Mouse (Mus musculus) kidney, postnatal 10 days (tissue): Measurements from ENCODE around the gene Ghitm.
A peak's percentile ranks its signal among the peaks of the same experiment; 100 is the strongest.
"Not testable (repeated sequence)": the region's sequence is repeated elsewhere in the genome, so short reads cannot be mapped to it uniquely, and the experiment has no call there.

ENCODE experiments used
- DNase-seq: peaks from one replicate; pipeline ENCODE4 v3.0.0; 2021; ENCODE audit warnings: mixed read lengths

Gene Ghitm

GRCm38 (mm10) chr14:37135127-37135593 is at the start of gene Ghitm:
TSS of gene Ghitm (minus strand) at chr14:37135272.
- DNase-seq: peak; percentile 97

GRCm38 (mm10) chr14:37184871-37185270 is 49.8 kb upstream of the Ghitm start:
- no peak for DNase-seq

- no peak for DNase-seq
Measured at GRCm38 (mm10) chr14:37174484-37174883, 39.4 kb upstream of the Ghitm start.

- DNase-seq: peak; percentile 34
Measured at GRCm38 (mm10) chr14:37165266-37165926, 30.3 kb upstream of the Ghitm start.

- DNase-seq: no peak
Measured at GRCm38 (mm10) chr14:37164392-37165032, 29.4 kb upstream of the Ghitm start.

- no peak for DNase-seq
Measured at GRCm38 (mm10) chr14:37163277-37163956, 28.3 kb upstream of the Ghitm start.

- DNase-seq: no peak
Measured at GRCm38 (mm10) chr14:37154391-37154790, 19.3 kb upstream of the Ghitm start.

- DNase-seq: no peak
Measured at GRCm38 (mm10) chr14:37139051-37139710, 4.1 kb upstream of the Ghitm start.

- not testable (repeated sequence) for DNase-seq
Measured at GRCm38 (mm10) chr14:37137596-37137995, 2.5 kb upstream of the Ghitm start.

- no peak for DNase-seq
Measured at GRCm38 (mm10) chr14:37136110-37136509, 1.0 kb upstream of the Ghitm start.

- no peak for DNase-seq
Measured at GRCm38 (mm10) chr14:37135671-37136070, 599 bp upstream of the Ghitm start.

- no peak for DNase-seq
Measured at GRCm38 (mm10) chr14:37134304-37135126, 557 bp downstream of the Ghitm start.

- DNase-seq: peak; percentile 66
Measured at GRCm38 (mm10) chr14:37127652-37128051, 7.4 kb downstream of the Ghitm start.

GRCm38 (mm10) chr14:37119233-37119632 is 15.8 kb downstream of the Ghitm start:
- no peak for DNase-seq

GRCm38 (mm10) chr14:37113922-37114321 is 21.1 kb downstream of the Ghitm start, which contains the start of gene 2610528A11Rik:
TSS of gene 2610528A11Rik (minus strand) at chr14:37114022.
- DNase-seq: no peak

- no peak for DNase-seq
Measured at GRCm38 (mm10) chr14:37112931-37113330, 22.1 kb downstream of the Ghitm start.

GRCm38 (mm10) chr14:37111371-37111770 is 23.7 kb downstream of the Ghitm start:
- DNase-seq: no peak

- DNase-seq: no peak
Measured at GRCm38 (mm10) chr14:37110456-37110855, 24.6 kb downstream of the Ghitm start.

- no peak for DNase-seq
Measured at GRCm38 (mm10) chr14:37109975-37110374, 25.1 kb downstream of the Ghitm start.

GRCm38 (mm10) chr14:37109460-37109859 is 25.6 kb downstream of the Ghitm start:
- DNase-seq: no peak

GRCm38 (mm10) chr14:37105846-37106245 is 29.2 kb downstream of the Ghitm start:
- DNase-seq: no peak

GRCm38 (mm10) chr14:37104747-37105146 is 30.3 kb downstream of the Ghitm start:
- DNase-seq: peak; percentile 85
